Mouse (Mus musculus) cortical plate, adult 2 months (tissue): ENCODE data around the gene H2-Oa. TPM values are rescaled to one million over a fixed set of nuclear protein-coding genes. Genes with fewer than 3 reads are reported as not detected.
"Not testable (repeated sequence)": the region's sequence is repeated elsewhere in the genome, so short reads cannot be mapped to it uniquely, and the experiment has no call there.

ENCODE experiments used
- H3K27ac ChIP-seq: fragments of 200-500 bp; 2 replicates; pipeline ENCODE4 v1.5.1; 2012; ENCODE audit warnings: low read length, control low read depth, inconsistent platforms; ENCODE audit not compliant: insufficient read depth
- H3K4me1 ChIP-seq: fragments of 200-500 bp; 2 replicates; pipeline ENCODE4 v1.6.1; 2011; ENCODE audit warnings: low read length; ENCODE audit not compliant: control insufficient read depth, insufficient read depth
- H3K4me3 ChIP-seq: fragments of 200-500 bp; 2 replicates; pipeline ENCODE4 v1.5.1; 2011; ENCODE audit warnings: mild to moderate bottlenecking, low read length, control low read depth; ENCODE audit not compliant: insufficient read depth
- CTCF ChIP-seq: fragments of 200-500 bp; IDR thresholded peaks from 2 replicates; pipeline ENCODE4 v1.5.1; 2011; ENCODE audit warnings: mild to moderate bottlenecking, control low read depth, low read length; ENCODE audit not compliant: insufficient read depth; ENCODE audit errors: extremely low read depth
- POLR2A ChIP-seq: fragments of 200-500 bp; IDR thresholded peaks from 2 replicates; pipeline ENCODE4 v1.6.1; 2011; ENCODE audit warnings: mild to moderate bottlenecking, low read length, control low read depth; ENCODE audit not compliant: insufficient read depth; ENCODE audit errors: extremely low read depth
- polyA plus RNA-seq: library from polyadenylated mRNA; depleted of rRNA; stranded (reverse); fragments of >200 nt; gene quantifications from 2 replicates; pipeline ENCODE4 v1.2.3, GENCODE M21; 2012; rRNA removed

Gene H2-Oa
- polyA plus RNA-seq, 1 experiment = 1.7 TPM

DNA sequence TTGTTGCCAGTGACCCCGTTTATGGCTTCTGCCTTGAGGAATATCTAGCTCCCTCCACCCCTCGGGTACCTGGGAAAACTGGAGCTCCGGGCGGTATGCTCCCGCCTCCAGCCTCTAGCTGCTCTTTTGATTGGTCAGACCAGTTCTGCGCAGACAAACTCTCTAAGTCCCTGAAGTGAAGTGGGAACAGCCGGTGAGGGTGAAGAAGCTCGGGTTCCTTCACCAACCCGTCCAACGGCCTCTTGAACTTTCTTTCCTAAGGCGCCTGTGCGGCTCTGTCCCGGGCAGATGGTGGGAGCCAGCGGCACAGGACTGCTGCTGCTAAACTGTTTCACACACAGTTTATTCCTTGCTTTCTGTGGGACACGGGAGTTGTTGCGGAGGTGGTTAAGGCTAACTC is 47.3 kb downstream of the H2-Oa start:
- Histone ChIP-seq H3K4me3 (no peak overlapping the region), H3K27ac (no peak overlapping the region), H3K4me1 (no peaks in the 10 kb centered on the region; the same call in 1 of the 2 replicates)
- TF ChIP-seq POLR2A (no peak), CTCF (no peak)

DNA sequence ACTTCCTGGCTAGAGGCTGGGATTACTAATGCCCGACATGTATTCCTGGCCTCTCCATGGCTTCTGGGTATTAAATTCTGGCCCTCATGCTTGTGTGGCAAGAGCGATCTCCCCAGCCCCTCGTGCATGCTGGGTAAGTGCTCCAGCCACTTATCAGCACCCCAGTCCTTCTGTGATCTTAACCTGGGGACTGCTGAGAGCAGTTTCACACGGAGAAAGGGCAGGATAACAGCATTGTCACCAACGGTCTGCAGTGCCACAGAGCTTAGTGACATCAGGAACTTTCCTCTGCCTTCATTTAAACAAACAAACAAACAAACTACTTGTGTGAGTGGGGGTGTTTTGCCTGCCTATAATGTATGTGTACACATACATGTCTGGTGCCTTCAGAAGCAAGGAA is 48.1 kb downstream of the H2-Oa start:
- H3K27ac ChIP-seq = no peak overlapping the region
- no peaks in the 10 kb centered on the region; the same call in 1 of the 2 replicates for H3K4me1 ChIP-seq
- TF ChIP-seq POLR2A = no peak
- TF ChIP-seq CTCF = no peak
- H3K4me3 ChIP-seq = no peak overlapping the region

DNA sequence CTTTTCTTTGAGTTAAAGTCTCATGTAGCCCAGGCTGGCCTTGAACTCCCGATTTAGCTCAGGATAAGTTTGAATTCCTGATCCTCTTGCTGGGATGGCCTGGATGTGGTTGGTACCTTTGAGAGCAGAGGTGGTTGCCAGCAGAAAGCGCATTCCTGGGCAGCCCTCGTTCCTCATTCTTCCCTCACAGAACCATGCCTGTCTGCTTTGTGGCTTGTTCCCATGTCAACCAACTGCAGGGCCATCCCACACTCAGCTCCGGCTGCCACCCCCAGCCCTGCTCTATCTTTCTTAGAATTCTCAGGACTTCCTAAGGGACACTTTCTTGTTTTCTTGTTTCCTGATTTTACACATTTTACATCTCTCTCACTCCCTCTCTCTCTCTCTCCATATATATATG is 49.3 kb downstream of the H2-Oa start:
- no peaks in the 10 kb centered on the region; the same call in 1 of the 2 replicates for H3K4me1 ChIP-seq
- no peak overlapping the region for H3K4me3 ChIP-seq
- no peak for TF ChIP-seq CTCF
- no peak overlapping the region for H3K27ac ChIP-seq

DNA sequence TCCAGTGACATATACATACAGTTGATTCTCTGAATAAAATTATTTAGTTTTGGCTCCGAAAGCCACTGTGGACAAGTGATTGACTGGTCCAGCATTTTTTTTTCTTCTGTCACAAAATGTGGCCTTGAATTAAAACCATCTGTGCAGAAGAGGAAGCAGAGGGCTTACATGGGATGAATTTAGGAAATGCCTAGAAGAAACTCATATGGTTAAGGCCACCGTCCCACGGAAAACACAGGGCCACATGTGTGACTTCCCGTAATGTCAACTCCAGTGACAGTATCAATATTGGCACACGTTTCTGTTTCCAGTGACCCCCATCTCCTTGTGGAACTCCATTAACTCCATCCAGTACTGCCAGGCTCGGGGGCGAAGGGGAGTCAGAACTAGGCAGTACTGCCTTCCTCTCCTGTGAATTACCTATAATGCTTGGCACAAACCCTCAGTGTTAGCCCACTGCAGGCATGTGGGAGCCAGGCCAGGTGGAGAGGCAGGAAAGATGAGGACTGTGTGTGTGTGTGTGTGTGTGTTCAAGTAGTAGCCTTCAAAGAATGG is 50.4 kb downstream of the H2-Oa start:
- Histone ChIP-seq H3K27ac (no peak overlapping the region), H3K4me3 (no peak overlapping the region), H3K4me1 (no peaks in the 10 kb centered on the region; the same call in 1 of the 2 replicates)
- TF ChIP-seq POLR2A (no peak), CTCF (no peak)

DNA sequence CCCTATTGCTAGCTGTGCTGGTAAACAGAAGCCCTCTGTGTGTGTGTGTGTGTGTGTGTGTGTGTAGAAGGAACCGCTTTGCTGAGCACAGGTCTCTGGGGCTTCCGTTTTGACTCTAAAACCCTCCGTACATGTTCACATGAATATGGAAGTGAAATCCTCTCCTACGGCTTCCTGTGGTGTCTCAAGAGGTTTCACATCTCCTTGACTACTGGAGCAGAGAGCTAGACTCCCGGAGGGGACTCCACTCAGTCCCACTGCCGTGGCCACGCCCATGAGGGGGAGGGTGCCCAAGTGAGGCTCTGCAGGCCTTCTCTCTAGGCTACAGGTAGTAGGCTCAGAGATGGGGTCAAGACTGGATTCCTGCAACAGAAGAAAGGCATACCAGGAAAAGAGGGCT is 50.9 kb downstream of the H2-Oa start, which contains the start of gene H2-DMb2:
H2-DMb2 (plus strand) TSS at position 275 of the 400 bp plus-strand sequence.
- TF ChIP-seq POLR2A (no peak), CTCF (no peak)

DNA sequence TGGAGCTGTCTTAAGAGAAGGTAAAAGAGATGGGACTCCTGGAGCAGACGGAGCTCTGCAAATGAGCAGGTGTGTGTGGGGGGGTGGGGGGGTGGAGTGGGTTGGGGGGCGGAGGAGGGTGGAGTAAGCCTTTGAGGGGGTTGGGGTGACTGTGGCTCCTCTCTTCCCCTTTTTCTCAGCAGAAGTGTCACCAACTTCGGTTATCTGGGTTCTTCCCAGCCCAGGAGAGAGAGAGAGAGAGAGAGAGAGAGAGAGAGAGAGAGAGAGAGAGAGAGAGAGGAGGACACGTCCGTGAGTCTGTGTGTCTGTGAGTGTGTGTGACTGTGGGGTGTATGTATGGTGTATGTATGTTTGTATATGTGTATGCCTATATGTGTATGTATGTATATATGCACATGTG is 51.3 kb downstream of the H2-Oa start:
- TF ChIP-seq POLR2A (no peak), CTCF (no peak)
- Histone ChIP-seq H3K27ac (no peak overlapping the region), H3K4me1 (no peaks in the 10 kb centered on the region; the same call in 1 of the 2 replicates)

More for the DNA sequence above, 50.9 kb downstream of the H2-Oa start, which contains the start of gene H2-DMb2:
- no peak within 1 kb of the TSS for H3K4me3 ChIP-seq
- no peak within 1 kb of the TSS for H3K27ac ChIP-seq
- H3K4me1 ChIP-seq = no peaks in the 10 kb centered on the region; the same call in 1 of the 2 replicates

DNA sequence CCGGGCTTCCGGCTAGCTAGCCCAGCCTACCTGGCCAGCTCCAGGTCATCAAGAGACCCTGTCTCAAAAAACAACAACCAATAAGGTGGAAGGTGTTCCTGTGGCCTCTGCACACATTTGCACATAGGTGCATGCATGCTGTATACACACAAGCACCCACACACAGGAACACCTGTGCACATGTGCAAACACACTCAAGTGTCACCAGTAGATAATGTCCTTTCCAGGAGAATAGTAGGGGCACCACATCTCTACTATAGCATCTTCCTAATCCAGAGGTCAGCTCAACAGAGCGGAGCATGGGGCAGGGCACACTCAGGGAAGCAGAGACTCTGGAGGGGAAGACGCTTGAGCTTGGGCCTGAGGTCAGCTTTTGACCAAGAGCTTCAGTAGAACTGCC is 52.1 kb downstream of the H2-Oa start:
- not testable (repeated sequence) for H3K27ac ChIP-seq, H3K4me3 ChIP-seq, H3K4me1 ChIP-seq

More for the DNA sequence above, 51.3 kb downstream of the H2-Oa start:
- H3K4me3 ChIP-seq = no peak overlapping the region

Other genes starting within 250 kb of the H2-Oa start
- 30.0 and 33.0 TPM in 2 replicates for gene Cd320, start 249.2 kb upstream of the H2-Oa start, polyA plus RNA-seq
- gene Gm7029, start 218.5 kb upstream of the H2-Oa start, polyA plus RNA-seq = not detected in 2 replicates
- gene Kifc1, start 201.7 kb upstream of the H2-Oa start, polyA plus RNA-seq = 2.0 and 2.3 TPM in 2 replicates
- 1.7 TPM in 2 replicates for gene Platr17, start 187.2 kb upstream of the H2-Oa start, polyA plus RNA-seq
- gene Daxx, start 182.9 kb upstream of the H2-Oa start, polyA plus RNA-seq = 27.2 and 27.4 TPM in 2 replicates
- gene Tapbp, start 176.4 kb upstream of the H2-Oa start, polyA plus RNA-seq = 22.1 and 22.3 TPM in 2 replicates
- gene Zbtb22, start 176.4 kb upstream of the H2-Oa start, polyA plus RNA-seq = 31.9 and 33.5 TPM in 2 replicates
- gene Rgl2, start 162.8 kb upstream of the H2-Oa start, polyA plus RNA-seq = 164 and 177 TPM in 2 replicates
- gene Pfdn6, start 152.0 kb upstream of the H2-Oa start, polyA plus RNA-seq = 113 and 116 TPM in 2 replicates
- 13.5 TPM in 2 replicates for gene Wdr46, start 151.7 kb upstream of the H2-Oa start, polyA plus RNA-seq
- 7.0 and 7.8 TPM in 2 replicates for gene B3galt4, start 140.9 kb upstream of the H2-Oa start, polyA plus RNA-seq
- gene Vps52, start 136.5 kb upstream of the H2-Oa start, polyA plus RNA-seq = 79.3 and 82.2 TPM in 2 replicates
- 410 and 435 TPM in 2 replicates for gene Rps18, start 136.3 kb upstream of the H2-Oa start, polyA plus RNA-seq
- 72.2 and 79.0 TPM in 2 replicates for gene H2-K1, start 92.0 kb upstream of the H2-Oa start, polyA plus RNA-seq
- 73.1 and 73.2 TPM in 2 replicates for gene Ring1, start 67.7 kb upstream of the H2-Oa start, polyA plus RNA-seq
- gene H2-Ke6, start 64.3 kb upstream of the H2-Oa start, polyA plus RNA-seq = 59.6 and 61.7 TPM in 2 replicates
- gene Slc39a7, start 60.7 kb upstream of the H2-Oa start, polyA plus RNA-seq = 92.7 and 103 TPM in 2 replicates
- 78.5 and 81.5 TPM in 2 replicates for gene Rxrb, start 60.5 kb upstream of the H2-Oa start, polyA plus RNA-seq
- gene Col11a2, start 52.9 kb upstream of the H2-Oa start, polyA plus RNA-seq = 9.3 and 12.1 TPM in 2 replicates
- gene H2-DMa, start 27.2 kb downstream of the H2-Oa start, polyA plus RNA-seq = 27.3 and 29.4 TPM in 2 replicates
- gene Brd2, start 30.3 kb downstream of the H2-Oa start, polyA plus RNA-seq = 181 and 184 TPM in 2 replicates
- 0.79 and 0.84 TPM in 2 replicates for gene H2-DMb2, start 51.0 kb downstream of the H2-Oa start, polyA plus RNA-seq
- gene H2-DMb1, start 60.7 kb downstream of the H2-Oa start, polyA plus RNA-seq = 3.6 and 4.5 TPM in 2 replicates
- gene Tap1, start 95.2 kb downstream of the H2-Oa start, polyA plus RNA-seq = 2.7 and 3.4 TPM in 2 replicates
- gene Psmb9, start 95.4 kb downstream of the H2-Oa start, polyA plus RNA-seq = 3.0 and 3.8 TPM in 2 replicates
- gene Psmb8, start 105.4 kb downstream of the H2-Oa start, polyA plus RNA-seq = 8.7 and 10.1 TPM in 2 replicates
- 7.9 and 8.3 TPM in 2 replicates for gene Tap2, start 111.2 kb downstream of the H2-Oa start, polyA plus RNA-seq
- gene H2-Ob, start 146.6 kb downstream of the H2-Oa start, polyA plus RNA-seq = 1.0 and 1.5 TPM in 2 replicates
- gene H2-Ab1, start 165.3 kb downstream of the H2-Oa start, polyA plus RNA-seq = 3.1 and 3.6 TPM in 2 replicates
- gene H2-Aa, start 195.5 kb downstream of the H2-Oa start, polyA plus RNA-seq = 2.8 and 2.9 TPM in 2 replicates
- 3.2 and 3.3 TPM in 2 replicates for gene H2-Eb1, start 213.5 kb downstream of the H2-Oa start, polyA plus RNA-seq
- gene H2-Eb2, start 233.3 kb downstream of the H2-Oa start, polyA plus RNA-seq = 0.04 TPM in 1 of 2 replicates, not detected in the other